Mouse (Mus musculus) CD4-positive helper T cell, adult 2 months (primary cell): ENCODE data around the gene Arhgap24.

Experiments
- DNase-seq: peaks from one replicate; pipeline ENCODE4 v3.0.0-alpha.2; 2012; ENCODE audit warnings: low read depth, missing footprints, low spot score

Gene Arhgap24

DNA sequence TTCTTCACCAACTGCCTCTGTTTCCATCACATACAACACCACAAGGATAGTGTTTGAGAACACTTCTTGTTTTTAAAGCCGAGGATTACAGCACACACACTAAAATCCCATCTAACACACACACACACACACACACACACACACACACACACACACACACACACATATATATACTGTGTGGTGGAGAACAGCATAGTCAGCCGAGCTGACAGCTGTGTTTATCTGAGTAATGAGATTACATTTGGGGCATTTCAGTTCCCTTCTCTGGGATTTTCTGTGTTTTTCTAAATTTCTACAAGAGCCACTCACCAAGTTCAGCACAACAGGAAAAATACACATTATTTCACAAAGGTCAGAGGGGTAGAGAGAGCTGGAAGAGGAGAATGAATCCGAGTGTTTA lies 96.5 kb downstream of the Arhgap24 start:
- no peak for DNase-seq

GRCm38 (mm10) chr5:102578431-102578830 lies 97.2 kb downstream of the Arhgap24 start:
- no peak for DNase-seq

DNA sequence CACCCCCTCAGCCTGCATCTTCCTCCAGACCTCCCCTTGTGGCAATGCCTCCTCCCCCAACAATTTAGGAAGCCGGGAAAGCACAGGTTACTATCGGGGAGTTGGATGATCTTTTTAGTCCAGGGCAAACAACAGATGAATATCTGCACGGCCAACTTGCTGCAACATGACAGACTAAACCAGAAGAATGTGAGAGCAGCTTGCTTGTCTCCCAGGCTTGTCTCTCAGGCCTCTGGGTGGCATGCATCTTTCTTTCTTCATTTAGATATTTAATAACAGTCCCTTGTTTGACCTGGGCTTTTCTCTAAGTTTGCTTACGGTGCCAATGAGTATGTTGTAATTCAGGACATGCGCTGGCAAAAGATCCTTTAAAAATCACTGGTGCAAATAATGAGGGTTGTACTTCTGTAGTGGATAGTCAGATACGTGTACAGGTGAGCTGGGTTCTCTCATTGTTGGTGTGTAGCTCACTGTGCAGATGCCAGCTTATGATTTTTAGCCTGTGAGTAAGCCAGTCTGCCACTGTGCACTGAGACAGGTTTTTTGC lies 101.7 kb downstream of the Arhgap24 start:
- no peak for DNase-seq

- no peak for DNase-seq
These were observed 110.2 kb downstream of the Arhgap24 start for GRCm38 (mm10) chr5:102591422-102591821.

- DNase-seq = no peak
These were observed 111.9 kb downstream of the Arhgap24 start for GRCm38 (mm10) chr5:102593058-102593457.

GRCm38 (mm10) chr5:102599102-102599501 lies 117.9 kb downstream of the Arhgap24 start:
- no peak for DNase-seq

- no peak for DNase-seq
These were observed 132.4 kb downstream of the Arhgap24 start for GRCm38 (mm10) chr5:102613571-102613970.

GRCm38 (mm10) chr5:102614081-102614480 lies 132.9 kb downstream of the Arhgap24 start:
- DNase-seq = no peak

DNA sequence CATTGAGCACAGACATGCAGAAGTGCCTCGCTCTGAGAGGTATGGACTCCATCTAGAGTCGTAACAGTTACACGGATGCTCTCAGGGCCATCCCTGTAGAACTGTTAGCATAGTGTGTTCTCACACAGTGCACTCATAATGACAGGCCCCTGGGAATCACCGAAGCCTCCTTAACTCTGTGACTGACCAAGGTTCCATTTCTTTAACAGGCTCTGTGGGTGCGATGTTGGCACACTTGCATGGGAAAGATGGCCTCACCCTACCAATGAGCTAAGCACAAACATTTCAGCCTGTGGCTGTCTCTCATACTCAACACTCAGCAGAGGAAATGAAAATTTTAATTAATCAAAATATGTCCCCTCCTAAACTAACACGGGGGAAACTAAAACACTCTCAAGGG lies 134.1 kb downstream of the Arhgap24 start:
- no peak for DNase-seq

DNA sequence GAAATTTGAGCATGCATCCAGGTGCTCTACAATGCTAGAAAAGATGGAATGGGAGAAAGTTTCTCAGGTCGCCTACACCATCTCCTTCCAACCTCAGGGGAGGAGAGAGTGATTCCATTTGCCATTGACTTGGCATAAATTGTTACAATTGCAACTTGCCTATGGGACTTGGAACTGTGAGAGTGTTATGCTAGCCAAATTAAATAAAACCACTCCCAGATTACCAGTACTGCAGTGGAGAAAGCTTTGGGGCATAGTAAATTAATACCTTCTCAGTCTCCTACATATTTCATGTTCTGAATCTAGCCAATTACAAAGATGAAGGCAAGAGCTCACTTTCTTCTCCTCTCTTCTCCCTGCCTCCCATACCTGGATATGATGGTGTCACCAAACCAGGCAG lies 139.8 kb downstream of the Arhgap24 start:
- DNase-seq = no peak

- no peak for DNase-seq
These were observed 142.7 kb downstream of the Arhgap24 start for GRCm38 (mm10) chr5:102623807-102624435.

GRCm38 (mm10) chr5:102626671-102627070 lies 145.5 kb downstream of the Arhgap24 start:
- no peak for DNase-seq

DNA sequence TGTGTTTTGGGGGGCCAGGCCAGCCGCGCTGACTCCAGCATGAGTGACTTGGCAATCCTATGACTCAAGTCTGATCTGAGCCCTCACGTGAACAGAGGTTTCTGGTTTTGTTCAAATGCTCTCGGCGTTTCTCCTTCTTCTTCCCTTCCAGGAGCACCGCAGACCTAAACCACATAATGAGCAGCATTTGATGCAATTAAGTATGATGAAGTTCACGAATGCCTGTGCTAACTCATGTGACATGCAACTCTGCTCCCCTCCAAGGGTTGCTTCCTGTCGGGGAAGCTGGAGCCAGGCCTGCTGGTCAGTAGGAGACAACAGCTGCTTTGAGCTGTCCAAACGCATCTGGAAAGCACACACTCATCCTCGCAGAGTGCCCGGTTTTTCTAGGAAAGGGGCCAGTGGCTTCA lies 148.2 kb downstream of the Arhgap24 start:
- no peak for DNase-seq

GRCm38 (mm10) chr5:102635591-102635990 lies 154.4 kb downstream of the Arhgap24 start:
- DNase-seq = no peak

GRCm38 (mm10) chr5:102639782-102640559 lies 158.8 kb downstream of the Arhgap24 start:
- no peak for DNase-seq

DNA sequence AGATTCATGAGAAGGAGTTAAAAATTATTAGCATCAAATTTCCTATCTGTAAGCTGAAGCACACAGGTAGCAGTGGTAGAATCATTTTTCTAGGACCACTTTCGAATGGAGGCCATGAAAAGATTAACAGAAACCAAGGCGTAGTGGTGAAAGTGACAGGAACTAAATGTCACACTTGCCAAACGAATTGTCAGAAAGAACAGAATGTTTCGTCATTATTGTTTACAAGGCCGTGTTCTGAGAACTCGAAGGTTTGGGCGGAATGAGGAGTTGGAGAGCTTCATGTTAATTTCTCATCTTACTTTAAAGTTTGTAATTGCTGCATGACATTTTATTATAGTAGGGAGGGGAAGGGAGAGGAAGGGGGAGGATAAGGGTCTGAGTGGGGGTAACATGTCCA lies 162.2 kb downstream of the Arhgap24 start:
- no peak for DNase-seq

- DNase-seq = no peak
These were observed 162.6 kb downstream of the Arhgap24 start for GRCm38 (mm10) chr5:102643820-102644219.

GRCm38 (mm10) chr5:102659061-102659460 lies 177.9 kb downstream of the Arhgap24 start:
- DNase-seq = no peak

DNA sequence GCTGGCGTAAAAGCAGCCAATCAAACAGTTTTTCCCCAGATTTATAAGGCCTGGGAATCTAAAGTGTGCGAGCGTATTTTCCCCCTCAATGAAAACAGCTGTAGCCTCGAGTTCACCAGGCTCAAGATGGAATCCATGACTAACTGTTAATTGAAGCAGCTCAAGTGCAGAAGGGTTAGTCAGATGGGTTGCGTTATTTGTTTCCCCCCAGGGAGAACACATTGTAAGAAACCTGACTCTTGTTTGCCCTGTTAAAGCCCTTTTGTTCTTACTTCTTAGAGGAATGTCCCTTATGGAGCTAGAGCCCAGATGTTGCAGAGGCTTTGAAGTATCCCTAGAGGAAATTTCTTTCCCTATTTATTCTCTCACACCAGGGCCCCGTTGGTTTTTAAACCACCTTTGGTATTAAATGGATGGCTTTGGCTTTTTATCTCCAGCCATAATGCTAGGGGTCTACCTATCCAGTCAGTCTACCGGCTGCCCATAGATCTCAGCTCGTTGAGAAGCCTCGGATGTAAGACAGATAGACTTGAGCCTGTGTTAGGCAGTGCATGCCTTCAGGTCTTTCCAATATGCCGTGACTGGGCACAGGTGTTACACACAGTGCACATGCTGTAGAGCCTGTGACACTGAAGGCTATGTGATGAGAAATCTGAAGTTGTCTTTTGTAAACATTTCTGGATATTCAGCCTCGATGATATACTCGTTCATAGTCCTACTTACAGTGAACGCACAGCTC lies 184.0 kb downstream of the Arhgap24 start:
- DNase-seq = no peak

GRCm38 (mm10) chr5:102666886-102667285 lies 185.7 kb downstream of the Arhgap24 start:
- DNase-seq = no peak

DNA sequence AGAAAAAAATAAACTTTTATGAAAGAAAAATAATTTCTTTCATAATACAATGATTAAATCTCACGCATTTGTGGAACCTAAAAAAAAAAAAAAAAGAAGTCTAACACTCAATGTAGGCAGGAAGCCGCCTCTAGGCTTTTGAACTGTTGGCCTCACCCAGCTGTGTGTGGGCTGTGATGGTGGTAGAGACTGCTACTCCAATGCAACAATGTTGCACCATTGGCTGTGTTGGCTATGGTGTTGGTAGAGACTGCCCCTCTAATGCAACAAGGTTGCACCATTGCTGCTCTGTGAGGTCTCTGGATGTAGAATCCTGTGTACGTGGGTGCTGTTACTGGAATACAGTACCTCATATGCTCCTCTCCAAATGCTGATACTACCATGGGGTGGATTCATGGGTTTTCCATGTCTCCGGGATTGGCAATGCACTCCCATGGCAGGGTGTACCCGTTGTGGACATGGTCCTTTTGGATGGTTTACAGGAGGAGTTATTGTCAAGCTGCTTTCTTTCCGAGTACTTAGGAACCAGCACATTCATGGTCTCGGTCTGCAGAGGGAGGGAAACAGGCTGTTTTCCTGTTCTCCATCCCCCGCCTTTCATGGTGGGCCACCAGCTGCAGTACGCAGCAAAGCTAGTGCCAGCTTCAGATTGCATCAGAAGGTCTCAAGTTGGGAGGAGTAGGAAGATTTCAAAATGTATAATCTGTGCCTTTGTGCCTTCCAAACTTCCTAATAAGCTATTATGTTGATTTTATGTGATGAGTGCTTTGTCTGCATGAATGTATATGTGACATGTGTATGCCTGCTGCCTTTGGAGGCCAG lies 186.8 kb downstream of the Arhgap24 start:
- no peak for DNase-seq
